Mouse (Mus musculus): ENCODE data around the gene Zfp410. TPM values are rescaled to one million over a fixed set of nuclear protein-coding genes. Genes with fewer than 3 reads are reported as not detected.
"Not testable (repeated sequence)": the region's sequence is repeated elsewhere in the genome, so short reads cannot be mapped to it uniquely, and the experiment has no call there.

Zfp410 gene
- polyA plus RNA-seq, 1 experiment, result 37.2 TPM

GRCm38 (mm10) chr12:84358699-84359098 is 42.0 kb downstream of the Zfp410 start:
- DNase-seq (ENCODE audit: extremely low spot score in 1 of 2, low spot score in 1 of 2), result not testable (repeated sequence)

GRCm38 (mm10) chr12:84361555-84362489 is 45.2 kb downstream of the Zfp410 start, which contains the start of the genes Coq6 and Fam161b:
TSS of gene Coq6 (plus strand) at chr12:84361657.
TSS of gene Fam161b (minus strand) at chr12:84361833.
- DNase-seq (ENCODE audit: extremely low spot score in 1 of 2, low spot score in 1 of 2), result peak; percentile 97 to 98

- no peak for DNase-seq (ENCODE audit: extremely low spot score in 1 of 2, low spot score in 1 of 2)
Observed at GRCm38 (mm10) chr12:84362872-84363271, 46.2 kb downstream of the Zfp410 start.

- no peak for DNase-seq (ENCODE audit: extremely low spot score in 1 of 2, low spot score in 1 of 2)
Observed at GRCm38 (mm10) chr12:84364291-84364690, 47.6 kb downstream of the Zfp410 start.

GRCm38 (mm10) chr12:84365137-84365536 is 48.5 kb downstream of the Zfp410 start:
- DNase-seq (ENCODE audit: extremely low spot score in 1 of 2, low spot score in 1 of 2), result no peak

GRCm38 (mm10) chr12:84366971-84367370 is 50.3 kb downstream of the Zfp410 start:
- no peak for DNase-seq (ENCODE audit: extremely low spot score in 1 of 2, low spot score in 1 of 2)

GRCm38 (mm10) chr12:84371647-84372046 is 55.0 kb downstream of the Zfp410 start:
- DNase-seq (ENCODE audit: extremely low spot score in 1 of 2, low spot score in 1 of 2), result no peak

GRCm38 (mm10) chr12:84373831-84374481 is 57.3 kb downstream of the Zfp410 start:
- DNase-seq (ENCODE audit: extremely low spot score in 1 of 2, low spot score in 1 of 2), result no peak

- no peak for DNase-seq (ENCODE audit: extremely low spot score in 1 of 2, low spot score in 1 of 2)
Observed at GRCm38 (mm10) chr12:84382369-84382768, 65.7 kb downstream of the Zfp410 start.

GRCm38 (mm10) chr12:84384644-84385081 is 68.0 kb downstream of the Zfp410 start:
- DNase-seq (ENCODE audit: extremely low spot score in 1 of 2, low spot score in 1 of 2), result peak in 1 of 2 experiments; percentile 32

GRCm38 (mm10) chr12:84385408-84385807 is 68.8 kb downstream of the Zfp410 start:
- no peak for DNase-seq (ENCODE audit: extremely low spot score in 1 of 2, low spot score in 1 of 2)

GRCm38 (mm10) chr12:84388097-84388496 is 71.4 kb downstream of the Zfp410 start:
- no peak for DNase-seq (ENCODE audit: extremely low spot score in 1 of 2, low spot score in 1 of 2)

- DNase-seq (ENCODE audit: extremely low spot score in 1 of 2, low spot score in 1 of 2), result no peak
Observed at GRCm38 (mm10) chr12:84388774-84389400, 72.2 kb downstream of the Zfp410 start.

GRCm38 (mm10) chr12:84390336-84390735 is 73.7 kb downstream of the Zfp410 start:
- no peak for DNase-seq (ENCODE audit: extremely low spot score in 1 of 2, low spot score in 1 of 2)

GRCm38 (mm10) chr12:84392681-84393080 is 76.0 kb downstream of the Zfp410 start:
- DNase-seq (ENCODE audit: extremely low spot score in 1 of 2, low spot score in 1 of 2), result no peak

Other genes starting within 250 kb of the Zfp410 start
- gene Acot5, start 247.5 kb upstream of the Zfp410 start, polyA plus RNA-seq (2012; rRNA removed), result 2.7 and 3.5 TPM in 2 replicates
- 5.8 and 5.9 TPM in 2 replicates for gene Acot6, start 216.2 kb upstream of the Zfp410 start, polyA plus RNA-seq (2012; rRNA removed)
- 52.9 and 55.1 TPM in 2 replicates for gene Dnal1, start 202.5 kb upstream of the Zfp410 start, polyA plus RNA-seq (2012; rRNA removed)
- gene Pnma1, start 168.4 kb upstream of the Zfp410 start, polyA plus RNA-seq (2012; rRNA removed), result 4.4 and 5.3 TPM in 2 replicates
- gene Elmsan1, start 98.0 kb upstream of the Zfp410 start, polyA plus RNA-seq (2012; rRNA removed), result 8.6 and 8.7 TPM in 2 replicates
- gene Ptgr2, start 31.6 kb upstream of the Zfp410 start, polyA plus RNA-seq (2012; rRNA removed), result 34.4 and 39.4 TPM in 2 replicates
- gene Coq6, start 44.8 kb downstream of the Zfp410 start, polyA plus RNA-seq (2012; rRNA removed), result 34.9 and 38.8 TPM in 2 replicates
- 15.1 and 15.5 TPM in 2 replicates for gene Fam161b, start 45.0 kb downstream of the Zfp410 start, polyA plus RNA-seq (2012; rRNA removed)
- gene Entpd5, start 92.2 kb downstream of the Zfp410 start, polyA plus RNA-seq (2012; rRNA removed), result 19.2 and 21.3 TPM in 2 replicates
- 7.2 and 8.5 TPM in 2 replicates for gene Bbof1, start 92.2 kb downstream of the Zfp410 start, polyA plus RNA-seq (2012; rRNA removed)
- gene Rnf113a2, start 100.3 kb downstream of the Zfp410 start, polyA plus RNA-seq (2012; rRNA removed), result 15.1 and 18.3 TPM in 2 replicates
- 49.0 and 56.4 TPM in 2 replicates for gene Aldh6a1, start 134.2 kb downstream of the Zfp410 start, polyA plus RNA-seq (2012; rRNA removed)
- 37.1 and 40.9 TPM in 2 replicates for gene Lin52, start 134.6 kb downstream of the Zfp410 start, polyA plus RNA-seq (2012; rRNA removed)

All from frontal cortex, adult 2 months (tissue).